Mouse (Mus musculus) stomach, embryonic 14.5 days (tissue): Measurements from ENCODE around the gene Usp48. TPM values are rescaled to one million over a fixed set of nuclear protein-coding genes. Genes with fewer than 3 reads are reported as not detected.

Experiments used
- ATAC-seq: fragments of 200-750 bp; cut with Nextera tagmentation; 2 replicates; pipeline ENCODE4 v1.8.0; 2017; ENCODE audit warnings: low read depth, moderate TSS enrichment; ENCODE audit not compliant: insufficient number of reproducible peaks, insufficient read depth, low FRiP score
- H3K27ac ChIP-seq: fragments of 300-500 bp; sonication (generic); 2 replicates; pipeline ENCODE4 v1.5.1; 2014; ENCODE audit warnings: mild to moderate bottlenecking, low read length, moderate library complexity, mixed read lengths
- H3K27me3 ChIP-seq: fragments of 300-500 bp; sonication (generic); 2 replicates; pipeline ENCODE4 v1.6.1; 2014; ENCODE audit warnings: low read length, control low read depth, mixed read lengths; ENCODE audit not compliant: control insufficient read depth, insufficient read depth
- H3K36me3 ChIP-seq: fragments of 300-500 bp; sonication (generic); 2 replicates; pipeline ENCODE4 v1.6.1; 2014; ENCODE audit warnings: mild to moderate bottlenecking, control low read depth, low read length, moderate library complexity, mixed read lengths; ENCODE audit not compliant: control insufficient read depth, insufficient read depth
- H3K4me1 ChIP-seq: fragments of 300-500 bp; sonication (generic); 2 replicates; pipeline ENCODE4 v1.6.1; 2014; ENCODE audit warnings: low read length, control low read depth, mixed read lengths; ENCODE audit not compliant: control insufficient read depth, insufficient read depth
- H3K4me2 ChIP-seq: fragments of 300-500 bp; sonication (generic); replicated peaks from 2 replicates; pipeline ENCODE4 v1.6.1; 2014; ENCODE audit warnings: low read depth, low read length, control low read depth
- H3K4me3 ChIP-seq: fragments of 300-500 bp; sonication (generic); 2 replicates; pipeline ENCODE4 v1.5.1; 2014; ENCODE audit warnings: low read depth, low read length, control low read depth
- H3K9ac ChIP-seq: fragments of 300-500 bp; sonication (generic); replicated peaks from 2 replicates; pipeline ENCODE4 v1.6.1; 2014; ENCODE audit warnings: low read depth, mild to moderate bottlenecking, control low read depth, low read length, moderate library complexity, mixed read lengths
- H3K9me3 ChIP-seq: fragments of 300-500 bp; sonication (generic); 2 replicates; pipeline ENCODE4 v1.6.1; 2016; ENCODE audit warnings: low read depth, low read length, control low read depth; ENCODE audit not compliant: control insufficient read depth
- WGBS: fragments of 180-500 bp; shearing (Covaris S2); extraction: QIAGEN DNeasy Blood & Tissue Kit; methylation state at CpG from one replicate; pipeline ENCODE4 v1.1.7; 2014; 5-methylcytosine and 5-hydroxymethylcytosine counted together
- polyA plus RNA-seq: library from polyadenylated mRNA; unstranded; fragments of >200 nt; fragmentation: Nextera tagmentation; extraction: Ambion mirVana; gene quantifications from 2 replicates; pipeline ENCODE4 v1.2.1, GENCODE M21; 2014

Usp48 gene
- polyA plus RNA-seq, 1 experiment from 2014 or later = 83.9 TPM

DNA sequence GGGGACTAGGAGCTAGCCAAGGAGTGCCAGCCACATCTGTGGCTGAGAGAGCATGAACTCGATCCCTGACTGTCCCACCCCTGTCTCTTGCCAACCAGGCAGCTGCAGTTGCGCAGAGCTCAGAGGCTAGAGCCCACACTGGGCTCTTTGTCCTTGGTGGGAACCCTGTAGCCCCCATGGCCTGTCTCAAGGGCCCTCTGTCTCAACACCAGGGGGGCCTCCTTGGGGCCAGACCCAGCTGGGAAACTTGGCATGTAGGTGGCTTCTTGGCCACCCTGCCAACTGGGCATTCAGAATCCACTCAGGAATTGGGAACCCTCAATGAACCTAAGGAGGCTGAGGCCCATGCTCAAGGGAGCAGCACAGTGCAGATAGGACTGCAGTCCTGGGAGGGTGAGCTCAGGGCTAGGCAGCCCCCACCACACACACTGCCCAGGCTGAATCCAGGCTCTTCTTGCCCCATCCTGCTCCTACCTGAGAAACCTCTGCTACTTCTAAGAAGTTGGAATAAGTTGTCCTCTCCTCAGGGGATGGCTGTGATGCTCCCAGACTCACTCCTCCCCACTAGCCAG, 86.5 kb downstream of the Usp48 start:
- Histone ChIP-seq H3K9me3 (no peaks in the 10 kb centered on the region), H3K9ac (no peak overlapping the region), H3K4me3 (no peak overlapping the region), H3K27ac (no peak overlapping the region), H3K4me2 (no peak overlapping the region), H3K27me3 (0 out of 2 replicates have a peak, but pooled peaks cover 5% of the 10 kb centered on the region), H3K36me3 (no peaks in the 10 kb centered on the region), H3K4me1 (peaks cover 15% of the 10 kb centered on the region; the same call in 1 of the 2 replicates)
- WGBS = 75% methylated on average over 2 of the region's 2 CpGs
- no peak for ATAC-seq

DNA sequence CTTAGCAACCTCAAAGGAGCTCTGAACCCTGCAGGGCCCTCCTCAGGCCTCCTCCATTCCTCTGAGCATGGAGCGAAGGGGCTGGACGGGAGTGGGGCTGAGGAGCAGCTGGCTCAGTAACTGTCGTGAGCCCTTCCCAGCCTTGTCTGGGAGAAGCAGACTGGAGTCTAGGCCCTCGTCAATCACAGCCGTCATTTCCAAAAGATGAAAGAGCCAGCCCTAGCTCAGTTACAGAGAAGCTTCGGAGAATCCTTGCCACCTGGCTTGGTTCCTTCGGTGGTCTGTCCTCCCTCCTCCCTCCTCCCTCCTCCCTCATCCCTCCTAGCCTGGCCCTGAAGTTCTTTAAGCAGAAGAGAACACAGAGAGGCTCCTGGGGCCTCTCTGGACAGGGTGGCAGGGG, 87.2 kb downstream of the Usp48 start:
- WGBS = 20% methylated on average over 7 of the region's 7 CpGs

DNA sequence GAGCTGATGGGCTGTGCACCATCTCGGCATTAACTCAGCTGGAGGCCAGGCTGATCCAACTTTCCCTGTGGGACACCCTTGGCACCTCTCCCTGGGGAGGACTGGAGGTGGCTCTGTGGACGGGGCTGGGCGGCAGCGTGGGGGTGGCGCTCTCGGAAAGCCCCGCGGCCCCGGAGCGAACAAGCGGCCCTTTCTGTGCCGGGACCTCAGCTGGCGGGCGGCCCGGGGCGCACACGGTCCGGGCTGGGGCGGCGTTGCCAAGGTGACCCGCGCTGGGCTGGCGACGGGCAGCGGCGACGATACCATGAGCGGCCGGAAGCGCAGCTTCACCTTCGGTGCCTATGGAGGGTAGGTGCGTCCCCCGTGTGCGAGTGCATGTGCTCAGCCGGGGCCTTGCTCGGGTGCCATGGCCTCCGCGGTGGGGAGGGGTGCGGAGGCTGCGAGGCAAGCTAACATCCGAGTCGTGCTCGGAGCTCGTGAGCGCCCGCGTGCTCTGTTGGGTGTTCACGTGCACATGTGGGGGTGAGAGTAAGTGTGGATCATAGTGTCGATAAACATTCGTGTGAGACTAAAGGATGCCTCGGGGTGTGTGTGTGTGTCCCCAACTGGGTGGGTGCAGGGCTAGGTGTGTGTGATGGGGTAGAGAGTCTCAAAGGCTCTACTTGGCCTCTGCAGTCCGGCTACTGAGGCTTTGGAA, 88.0 kb downstream of the Usp48 start:
- Histone ChIP-seq H3K27me3 (0 out of 2 replicates have a peak, but pooled peaks cover 5% of the 10 kb centered on the region), H3K27ac (no peak overlapping the region), H3K4me3 (peak overlapping the region; percentile 25), H3K9me3 (no peaks in the 10 kb centered on the region), H3K36me3 (no peaks in the 10 kb centered on the region), H3K9ac (no peak overlapping the region), H3K4me2 (peak overlapping the region; percentile 46), H3K4me1 (peaks cover 15% of the 10 kb centered on the region; the same call in 1 of the 2 replicates)
- ATAC-seq = 0 out of 2 replicates have a peak, but pooled peaks have one; percentile 8
- 5% methylated on average over 51 of the region's 52 CpGs for WGBS

More for the DNA sequence above, 87.2 kb downstream of the Usp48 start:
- Histone ChIP-seq H3K4me1 (peaks cover 15% of the 10 kb centered on the region; the same call in 1 of the 2 replicates), H3K27me3 (0 out of 2 replicates have a peak, but pooled peaks cover 5% of the 10 kb centered on the region), H3K27ac (no peak overlapping the region; the same call in 1 of the 2 replicates), H3K9ac (no peak overlapping the region), H3K4me2 (no peak overlapping the region), H3K9me3 (no peaks in the 10 kb centered on the region), H3K36me3 (no peaks in the 10 kb centered on the region), H3K4me3 (no peak overlapping the region)
- ATAC-seq = no peak

DNA sequence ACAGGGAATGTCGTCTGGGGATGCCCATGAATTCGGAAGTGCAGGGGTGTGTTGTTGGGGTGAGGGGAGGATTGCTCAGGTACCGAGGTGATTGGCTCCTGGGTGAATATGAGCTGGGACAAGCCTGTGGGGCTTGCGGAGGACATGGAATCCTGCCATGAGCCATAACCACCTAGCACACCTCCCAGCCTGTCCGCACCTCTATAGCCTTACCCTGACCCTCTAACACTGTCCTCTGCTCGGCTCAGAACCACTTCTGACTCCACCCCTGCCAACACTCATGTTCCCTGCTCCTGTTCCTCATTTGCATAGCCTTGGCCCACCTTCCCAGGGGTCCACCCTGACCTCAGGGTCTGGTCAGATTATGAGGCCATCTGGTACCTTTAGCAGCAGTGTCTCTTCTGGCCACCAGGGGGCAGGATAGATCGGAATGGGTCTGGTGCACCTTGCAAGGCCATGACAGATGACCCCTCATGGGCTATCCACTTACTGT, 89.5 kb downstream of the Usp48 start:
- Histone ChIP-seq H3K9ac (no peak overlapping the region), H3K4me3 (no peak overlapping the region), H3K36me3 (no peaks in the 10 kb centered on the region), H3K9me3 (no peaks in the 10 kb centered on the region), H3K4me2 (no peak overlapping the region), H3K27me3 (0 out of 2 replicates have a peak, but pooled peaks cover 5% of the 10 kb centered on the region), H3K4me1 (peaks cover 15% of the 10 kb centered on the region; the same call in 1 of the 2 replicates), H3K27ac (no peak overlapping the region)
- 45% methylated on average over 7 of the region's 7 CpGs for WGBS
- no peak for ATAC-seq

DNA sequence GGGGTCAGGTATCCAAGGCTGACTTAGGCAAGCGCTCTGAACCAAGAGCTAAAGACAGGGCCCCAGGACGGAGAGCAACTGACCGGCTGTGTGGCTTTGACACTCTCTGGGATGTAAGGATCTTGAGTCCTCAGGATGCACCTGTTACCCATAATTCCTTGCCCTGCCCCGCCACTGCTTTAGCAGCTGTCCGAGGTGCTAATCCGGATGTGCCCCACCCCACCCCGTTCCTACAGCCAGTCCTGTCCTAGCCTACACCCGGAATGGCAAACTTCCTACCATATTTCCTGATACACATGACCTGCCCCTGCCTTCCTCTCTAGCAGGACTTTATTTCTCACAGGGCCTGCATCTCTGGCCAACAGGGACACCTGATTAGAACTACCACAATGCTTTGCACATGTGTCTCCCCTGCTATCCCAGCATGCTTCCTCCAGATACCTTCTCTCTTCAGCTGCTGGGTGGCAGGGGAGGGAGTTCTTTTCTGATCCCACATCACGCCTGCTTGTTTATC, 91.3 kb downstream of the Usp48 start:
- Histone ChIP-seq H3K9ac (no peak overlapping the region), H3K4me3 (no peak overlapping the region), H3K4me1 (peaks cover 15% of the 10 kb centered on the region; the same call in 1 of the 2 replicates), H3K9me3 (no peaks in the 10 kb centered on the region), H3K4me2 (no peak overlapping the region), H3K27ac (no peak overlapping the region), H3K27me3 (0 out of 2 replicates have a peak, but pooled peaks cover 5% of the 10 kb centered on the region), H3K36me3 (no peaks in the 10 kb centered on the region)
- WGBS = 24% methylated on average over 9 of the region's 9 CpGs
- no peak for ATAC-seq

DNA sequence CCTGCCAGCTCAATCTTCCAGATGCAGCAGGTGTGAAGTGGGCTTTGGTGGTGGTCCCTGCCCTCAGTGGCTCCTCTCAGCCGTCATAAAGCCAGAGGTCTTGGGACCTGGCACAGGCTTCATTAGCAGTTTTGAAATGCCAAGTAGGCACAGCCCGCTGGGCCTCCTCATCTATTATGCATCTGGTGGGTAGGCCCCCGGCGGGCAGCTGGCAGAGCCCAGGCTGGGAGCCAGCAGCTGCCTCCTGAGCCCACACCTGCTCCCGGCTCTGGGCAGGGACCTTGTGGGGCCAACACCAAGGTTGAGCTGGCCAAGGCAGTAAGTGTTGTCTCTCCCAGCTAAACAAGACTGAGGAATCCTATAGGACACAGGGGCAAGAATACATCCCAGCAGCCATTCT, 92.7 kb downstream of the Usp48 start:
- H3K4me1 ChIP-seq = peaks cover 7% of the 10 kb centered on the region; the same call in 1 of the 2 replicates
- 0 out of 2 replicates have a peak, but pooled peaks cover 2% of the 10 kb centered on the region for H3K27me3 ChIP-seq
- H3K9ac ChIP-seq = no peak overlapping the region
- no peak for ATAC-seq
- H3K9me3 ChIP-seq = no peaks in the 10 kb centered on the region
- H3K27ac ChIP-seq = no peak overlapping the region
- H3K4me2 ChIP-seq = no peak overlapping the region
- H3K4me3 ChIP-seq = no peak overlapping the region
- WGBS = 73% methylated on average over 5 of the region's 5 CpGs
- no peaks in the 10 kb centered on the region for H3K36me3 ChIP-seq

DNA sequence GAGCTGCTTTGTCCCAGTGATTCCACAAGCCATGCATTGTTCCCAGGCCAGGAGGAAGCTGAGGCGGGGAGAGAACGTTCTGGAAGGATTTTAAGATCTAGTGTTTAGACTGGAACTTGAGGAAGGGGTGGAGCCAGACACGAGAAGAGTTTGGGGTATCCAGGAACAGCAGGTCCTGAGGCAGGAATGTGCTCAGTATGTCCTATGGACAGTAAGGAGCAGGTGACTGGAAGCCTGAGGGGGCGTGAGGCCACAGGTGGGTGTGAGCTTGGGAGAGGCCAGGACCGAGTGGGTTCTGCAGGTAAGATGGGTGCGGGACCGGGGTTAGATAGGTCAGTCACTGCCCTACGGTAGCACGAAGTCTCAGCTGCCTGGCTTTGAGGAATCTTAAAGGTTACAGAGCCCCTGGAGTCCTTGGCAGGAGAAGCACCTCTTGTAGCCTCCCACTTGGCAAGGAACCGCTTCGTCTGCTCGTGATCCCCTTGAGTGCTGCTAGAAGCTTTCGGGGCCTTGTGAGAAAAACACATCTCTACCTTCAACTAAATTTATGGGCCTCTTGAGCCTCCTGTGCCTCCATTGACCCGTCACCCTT, 93.8 kb downstream of the Usp48 start:
- Histone ChIP-seq H3K4me3 (no peak overlapping the region), H3K4me2 (no peak overlapping the region), H3K9ac (no peak overlapping the region), H3K9me3 (no peaks in the 10 kb centered on the region), H3K4me1 (no peaks in the 10 kb centered on the region), H3K27me3 (no peaks in the 10 kb centered on the region), H3K27ac (no peak overlapping the region), H3K36me3 (no peaks in the 10 kb centered on the region)
- no peak for ATAC-seq
- 54% methylated on average over 14 of the region's 14 CpGs for WGBS
